Mouse (Mus musculus): ENCODE results near the gene Gsdme. TPM values are rescaled to one million over a fixed set of nuclear protein-coding genes. Genes with fewer than 3 reads are reported as not detected.

Gsdme gene
- polyA plus RNA-seq, 1 experiment from 2014 or later: 54.5 TPM

DNA sequence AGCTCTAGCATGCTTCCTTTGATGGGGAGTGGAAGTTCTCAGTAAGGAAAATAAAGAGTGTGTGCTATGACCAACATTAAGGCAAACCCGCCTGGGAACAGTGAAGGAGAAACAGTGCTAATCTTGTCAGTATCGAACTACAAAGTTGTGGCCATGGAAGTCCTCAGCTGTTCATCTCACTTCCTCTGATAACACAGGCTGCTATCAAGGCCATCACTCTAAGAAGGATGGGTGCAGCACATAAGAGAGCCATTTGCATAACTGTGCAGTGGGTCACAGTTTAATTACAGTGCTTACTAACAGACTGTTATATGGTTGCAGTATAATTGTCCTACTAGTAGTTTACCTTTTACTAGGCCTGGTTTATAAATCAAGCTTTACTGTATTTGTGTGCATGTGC, 23.8 kb downstream of the Gsdme start:
- Histone ChIP-seq H3K9ac (ENCODE audit: low read depth, low read length) (no peak overlapping the region), H3K4me1 (replicated peaks; ENCODE audit: insufficient read depth, low read length) (no peaks in the 10 kb centered on the region), H3K36me3 (ENCODE audit: insufficient read depth, low read length) (no peaks in the 10 kb centered on the region), H3K27me3 (ENCODE audit: insufficient read depth, low read length) (no peaks in the 10 kb centered on the region), H3K4me2 (ENCODE audit: low read length) (no peak overlapping the region), H3K9me3 (replicated peaks; ENCODE audit: low read length) (no peaks in the 10 kb centered on the region), H3K4me3 (replicated peaks; ENCODE audit: low read depth, low read length) (no peak overlapping the region), H3K27ac (no peak overlapping the region)
- ATAC-seq (replicated peaks; ENCODE audit: low FRiP score, low read depth) (no peak), DNase-seq (ENCODE audit: low spot score) (no peak)
- 83% methylated on average over 2 of the region's 2 CpGs for WGBS
- no peak for TF ChIP-seq CTCF (IDR thresholded peaks at IDR 0.05; ENCODE audit: low read depth)

DNA sequence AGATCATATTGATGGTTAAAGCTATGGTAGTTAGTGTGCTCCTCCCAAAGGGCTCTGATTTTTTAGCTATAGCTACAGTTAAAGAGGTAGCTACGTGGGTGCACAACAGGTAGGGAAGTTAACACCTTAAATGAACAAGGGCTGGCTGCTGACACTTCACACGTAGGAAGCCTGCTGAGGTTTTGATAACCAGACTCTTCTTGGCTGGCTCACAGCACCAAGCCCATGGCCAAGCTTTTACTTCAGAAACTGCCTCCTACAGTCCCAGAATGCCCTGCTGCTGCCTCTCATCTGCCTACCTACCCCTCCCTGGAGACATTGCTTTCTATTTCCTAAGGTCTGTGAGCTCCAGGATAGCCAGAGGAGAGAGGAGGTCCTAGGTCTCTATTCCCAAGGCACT, 25.7 kb downstream of the Gsdme start:
- Histone ChIP-seq H3K27me3 (ENCODE audit: insufficient read depth, low read length) (no peaks in the 10 kb centered on the region), H3K4me2 (ENCODE audit: low read length) (no peak overlapping the region), H3K9ac (ENCODE audit: low read depth, low read length) (no peak overlapping the region), H3K4me3 (replicated peaks; ENCODE audit: low read depth, low read length) (no peak overlapping the region), H3K27ac (no peak overlapping the region), H3K9me3 (replicated peaks; ENCODE audit: low read length) (no peaks in the 10 kb centered on the region), H3K36me3 (ENCODE audit: insufficient read depth, low read length) (no peaks in the 10 kb centered on the region), H3K4me1 (replicated peaks; ENCODE audit: insufficient read depth, low read length) (no peaks in the 10 kb centered on the region)
- TF ChIP-seq CTCF (IDR thresholded peaks at IDR 0.05; ENCODE audit: low read depth): no peak
- DNase-seq (ENCODE audit: low spot score) (no peak), ATAC-seq (replicated peaks; ENCODE audit: low FRiP score, low read depth) (no peak)
- 76% methylated on average over 2 of the region's 2 CpGs for WGBS

DNA sequence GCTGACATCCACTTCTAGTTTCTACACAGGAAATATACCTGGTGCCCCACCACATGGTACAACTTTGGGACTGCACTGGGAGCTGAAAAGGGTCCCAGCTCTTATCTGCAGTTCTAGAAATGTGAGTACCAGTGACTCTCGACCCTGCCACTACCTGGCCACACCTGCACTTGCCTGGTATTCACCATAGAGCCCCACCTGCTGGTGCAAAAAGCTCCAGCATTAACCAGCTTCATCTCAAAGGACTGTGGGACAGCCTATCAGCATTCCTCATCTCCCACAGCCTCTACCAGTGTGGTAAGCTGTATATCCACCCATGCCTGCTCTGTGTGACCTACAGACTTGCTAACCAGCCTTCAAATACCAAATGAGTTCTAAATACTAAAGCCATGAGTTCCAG, 30.7 kb downstream of the Gsdme start:
- DNase-seq (ENCODE audit: low spot score): no peak
- no peaks in the 10 kb centered on the region for H3K9me3 ChIP-seq (replicated peaks; ENCODE audit: low read length)
- no peak overlapping the region for H3K4me3 ChIP-seq (replicated peaks; ENCODE audit: low read depth, low read length)
- H3K4me2 ChIP-seq (ENCODE audit: low read length): no peak overlapping the region
- 62% methylated on average over 1 of the region's 1 CpGs for WGBS
- no peak for ATAC-seq (replicated peaks; ENCODE audit: low FRiP score, low read depth)
- H3K36me3 ChIP-seq (ENCODE audit: insufficient read depth, low read length): no peaks in the 10 kb centered on the region
- TF ChIP-seq CTCF (IDR thresholded peaks at IDR 0.05; ENCODE audit: low read depth): peak; percentile 37; the same call in 1 of the 2 replicates
- H3K9ac ChIP-seq (ENCODE audit: low read depth, low read length): no peak overlapping the region
- H3K27me3 ChIP-seq (ENCODE audit: insufficient read depth, low read length): no peaks in the 10 kb centered on the region
- H3K27ac ChIP-seq: no peak overlapping the region
- H3K4me1 ChIP-seq (replicated peaks; ENCODE audit: insufficient read depth, low read length): no peaks in the 10 kb centered on the region

DNA sequence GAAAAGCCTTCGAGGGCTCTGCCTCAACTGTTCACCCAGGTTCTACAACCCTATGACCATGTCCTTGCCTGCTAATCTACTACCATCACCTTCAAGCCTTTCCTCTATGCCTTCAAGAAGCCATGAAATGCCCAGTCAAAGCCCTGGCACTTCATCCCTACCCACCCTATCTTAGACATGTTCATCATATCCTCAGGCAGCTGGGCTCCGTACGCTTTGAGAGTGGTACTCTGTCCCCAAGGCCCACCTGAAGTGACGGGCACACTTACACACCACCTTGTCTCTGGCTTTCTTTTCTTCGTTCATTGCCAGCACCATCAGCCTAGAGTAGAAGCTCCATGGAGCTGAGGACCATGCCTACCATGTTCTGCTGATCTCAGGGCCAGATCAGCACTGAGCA, 32.4 kb downstream of the Gsdme start:
- WGBS: 90% methylated on average over 5 of the region's 5 CpGs
- ATAC-seq (replicated peaks; ENCODE audit: low FRiP score, low read depth): no peak
- TF ChIP-seq CTCF (IDR thresholded peaks at IDR 0.05; ENCODE audit: low read depth): no peak

DNA sequence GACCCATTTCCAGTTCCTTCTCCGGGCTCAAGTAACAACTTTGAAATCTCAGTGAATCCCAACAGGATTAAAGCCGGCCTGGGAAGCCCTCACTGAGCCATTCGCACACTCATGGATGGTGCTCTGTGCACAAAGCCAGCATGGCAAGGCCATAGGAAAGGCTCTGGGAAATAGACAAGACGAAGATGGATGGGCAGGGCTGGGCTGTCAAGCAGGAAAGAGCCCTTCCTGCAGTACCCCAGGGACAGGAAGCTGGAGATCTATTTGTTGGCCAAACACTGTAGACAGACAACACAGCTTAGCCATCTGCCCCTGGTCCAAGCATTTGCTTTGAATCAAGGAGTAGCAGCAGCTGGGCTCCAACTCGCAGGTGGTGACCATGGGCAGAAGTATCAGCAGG, 35.5 kb downstream of the Gsdme start:
- H3K27me3 ChIP-seq (ENCODE audit: insufficient read depth, low read length): no peaks in the 10 kb centered on the region
- no peak for ATAC-seq (replicated peaks; ENCODE audit: low FRiP score, low read depth)
- 79% methylated on average over 5 of the region's 5 CpGs for WGBS

More for the DNA sequence above, 32.4 kb downstream of the Gsdme start:
- no peaks in the 10 kb centered on the region for H3K4me1 ChIP-seq (replicated peaks; ENCODE audit: insufficient read depth, low read length)
- no peak overlapping the region for H3K27ac ChIP-seq
- H3K4me3 ChIP-seq (replicated peaks; ENCODE audit: low read depth, low read length): no peak overlapping the region
- no peak overlapping the region for H3K4me2 ChIP-seq (ENCODE audit: low read length)
- H3K36me3 ChIP-seq (ENCODE audit: insufficient read depth, low read length): no peaks in the 10 kb centered on the region
- no peaks in the 10 kb centered on the region for H3K9me3 ChIP-seq (replicated peaks; ENCODE audit: low read length)
- no peak for DNase-seq (ENCODE audit: low spot score)
- no peaks in the 10 kb centered on the region for H3K27me3 ChIP-seq (ENCODE audit: insufficient read depth, low read length)
- H3K9ac ChIP-seq (ENCODE audit: low read depth, low read length): no peak overlapping the region

DNA sequence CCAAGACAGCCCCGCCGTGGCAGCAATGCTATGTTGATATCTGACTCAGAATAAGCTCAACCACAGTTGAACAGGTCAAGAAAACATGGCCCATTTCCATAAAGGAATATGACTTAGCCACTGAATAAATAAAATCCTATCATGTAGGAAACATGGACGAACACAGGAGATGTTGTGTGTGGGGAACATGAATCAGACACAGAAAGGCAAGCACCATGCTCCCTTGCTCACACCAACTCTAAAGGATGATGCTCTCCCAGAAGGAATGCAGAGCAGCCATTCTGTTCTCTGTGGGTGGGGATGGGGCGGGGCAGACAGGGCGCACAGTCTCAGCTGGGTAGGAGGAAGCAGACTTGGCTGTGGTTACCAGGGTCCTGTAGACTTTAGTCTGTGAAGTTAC, 38.4 kb downstream of the Gsdme start:
- no peak overlapping the region for H3K9ac ChIP-seq (ENCODE audit: low read depth, low read length)
- no peaks in the 10 kb centered on the region for H3K9me3 ChIP-seq (replicated peaks; ENCODE audit: low read length)
- no peaks in the 10 kb centered on the region for H3K27me3 ChIP-seq (ENCODE audit: insufficient read depth, low read length)
- ATAC-seq (replicated peaks; ENCODE audit: low FRiP score, low read depth): no peak
- no peak overlapping the region for H3K27ac ChIP-seq
- 85% methylated on average over 5 of the region's 5 CpGs for WGBS
- no peak overlapping the region for H3K4me2 ChIP-seq (ENCODE audit: low read length)
- no peak for TF ChIP-seq CTCF (IDR thresholded peaks at IDR 0.05; ENCODE audit: low read depth)
- H3K36me3 ChIP-seq (ENCODE audit: insufficient read depth, low read length): no peaks in the 10 kb centered on the region
- no peak overlapping the region for H3K4me3 ChIP-seq (replicated peaks; ENCODE audit: low read depth, low read length)
- H3K4me1 ChIP-seq (replicated peaks; ENCODE audit: insufficient read depth, low read length): no peaks in the 10 kb centered on the region
- DNase-seq (ENCODE audit: low spot score): no peak

More for the DNA sequence above, 35.5 kb downstream of the Gsdme start:
- H3K27ac ChIP-seq: no peak overlapping the region
- no peak for TF ChIP-seq CTCF (IDR thresholded peaks at IDR 0.05; ENCODE audit: low read depth)
- no peak overlapping the region for H3K4me3 ChIP-seq (replicated peaks; ENCODE audit: low read depth, low read length)
- H3K36me3 ChIP-seq (ENCODE audit: insufficient read depth, low read length): no peaks in the 10 kb centered on the region
- no peaks in the 10 kb centered on the region for H3K4me1 ChIP-seq (replicated peaks; ENCODE audit: insufficient read depth, low read length)
- H3K9ac ChIP-seq (ENCODE audit: low read depth, low read length): no peak overlapping the region
- H3K4me2 ChIP-seq (ENCODE audit: low read length): no peak overlapping the region
- H3K9me3 ChIP-seq (replicated peaks; ENCODE audit: low read length): no peaks in the 10 kb centered on the region
- no peak for DNase-seq (ENCODE audit: low spot score)

DNA sequence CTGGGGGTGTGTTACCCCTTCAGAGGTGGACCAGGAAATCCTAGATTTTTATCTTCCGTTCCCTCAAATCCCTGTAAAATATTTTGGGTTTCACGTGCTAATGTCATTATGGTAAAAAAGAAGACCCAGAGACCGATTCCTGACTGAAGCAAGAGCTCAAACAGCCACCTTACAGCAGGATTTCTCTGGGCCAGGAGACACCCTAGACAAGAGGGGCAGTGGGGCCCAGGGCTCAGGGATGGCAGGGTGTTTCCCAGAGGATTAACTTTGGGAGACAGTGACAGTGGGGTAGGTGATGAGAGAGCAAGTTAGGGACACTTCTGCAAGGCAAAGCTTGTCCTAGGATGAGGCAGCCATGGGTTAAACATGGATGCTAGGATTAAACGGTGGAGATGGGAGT, 40.1 kb downstream of the Gsdme start:
- no peak for TF ChIP-seq CTCF (IDR thresholded peaks at IDR 0.05; ENCODE audit: low read depth)
- no peaks in the 10 kb centered on the region for H3K27me3 ChIP-seq (ENCODE audit: insufficient read depth, low read length)
- no peak overlapping the region for H3K27ac ChIP-seq
- no peaks in the 10 kb centered on the region for H3K9me3 ChIP-seq (replicated peaks; ENCODE audit: low read length)
- DNase-seq (ENCODE audit: low spot score) (no peak), ATAC-seq (replicated peaks; ENCODE audit: low FRiP score, low read depth) (no peak)
- H3K4me1 ChIP-seq (replicated peaks; ENCODE audit: insufficient read depth, low read length): no peaks in the 10 kb centered on the region
- H3K9ac ChIP-seq (ENCODE audit: low read depth, low read length): no peak overlapping the region
- no peak overlapping the region for H3K4me2 ChIP-seq (ENCODE audit: low read length)
- 88% methylated on average over 4 of the region's 4 CpGs for WGBS
- H3K4me3 ChIP-seq (replicated peaks; ENCODE audit: low read depth, low read length): no peak overlapping the region
- H3K36me3 ChIP-seq (ENCODE audit: insufficient read depth, low read length): no peaks in the 10 kb centered on the region

Data from kidney, postnatal 0 days (tissue).